Mouse (Mus musculus) kidney, postnatal 0 days (tissue): ENCODE measurements around the gene Gm15130. TPM values are rescaled to one million over a fixed set of nuclear protein-coding genes. Genes with fewer than 3 reads are reported as not detected.

Source experiments
- ATAC-seq: fragments of 200-750 bp; cut with Nextera tagmentation; replicated peaks from 2 replicates; pipeline ENCODE4 v1.8.0; 2017; ENCODE audit warnings: low read depth, moderate number of reproducible peaks, moderate TSS enrichment, moderate library complexity; ENCODE audit not compliant: low FRiP score
- DNase-seq: peaks from one replicate; pipeline ENCODE4 v3.0.0-alpha.2; 2016; ENCODE audit warnings: low spot score
- H3K27ac ChIP-seq: fragments of 300-500 bp; sonication (generic); 2 replicates; pipeline ENCODE4 v1.5.1; 2014; ENCODE audit warnings: mild to moderate bottlenecking
- H3K27me3 ChIP-seq: fragments of 300-500 bp; sonication (generic); 2 replicates; pipeline ENCODE4 v1.6.1; 2014; ENCODE audit warnings: low read length, mixed read lengths; ENCODE audit not compliant: insufficient read depth
- H3K36me3 ChIP-seq: fragments of 300-500 bp; sonication (generic); 2 replicates; pipeline ENCODE4 v1.6.1; 2014; ENCODE audit warnings: low read length, mixed read lengths; ENCODE audit not compliant: insufficient read depth
- H3K4me1 ChIP-seq: fragments of 300-500 bp; sonication (generic); replicated peaks from 2 replicates; pipeline ENCODE4 v1.6.1; 2014; ENCODE audit warnings: antibody characterized with exemption, low read length, mixed read lengths; ENCODE audit not compliant: insufficient read depth
- H3K4me2 ChIP-seq: fragments of 300-500 bp; sonication (generic); 2 replicates; pipeline ENCODE4 v1.6.1; 2014; ENCODE audit warnings: mild to moderate bottlenecking, low read length, moderate library complexity, mixed read lengths
- H3K4me3 ChIP-seq: fragments of 300-500 bp; sonication (generic); replicated peaks from 2 replicates; pipeline ENCODE4 v1.5.1; 2014; ENCODE audit warnings: low read depth, low read length
- H3K9ac ChIP-seq: fragments of 300-500 bp; sonication (generic); 2 replicates; pipeline ENCODE4 v1.6.1; 2014; ENCODE audit warnings: low read depth, low read length
- H3K9me3 ChIP-seq: fragments of 300-500 bp; sonication (generic); replicated peaks from 2 replicates; pipeline ENCODE4 v1.6.1; 2016; ENCODE audit warnings: low read length, inconsistent platforms, mixed read lengths
- CTCF ChIP-seq: IDR thresholded peaks from 2 replicates; pipeline ENCODE4 v1.5.1; 2016; ENCODE audit warnings: antibody characterized with exemption, low read depth, mild to moderate bottlenecking, moderate library complexity
- WGBS: fragments of 180-500 bp; shearing (Covaris S2); extraction: QIAGEN DNeasy Blood & Tissue Kit; methylation state at CpG from one replicate; pipeline ENCODE4 v1.1.7; 2014; 5-methylcytosine and 5-hydroxymethylcytosine counted together
- polyA plus RNA-seq: library from polyadenylated mRNA; unstranded; fragments of >200 nt; fragmentation: Nextera tagmentation; extraction: Ambion mirVana; gene quantifications from 2 replicates; pipeline ENCODE4 v1.2.1, GENCODE M21; 2015

The Gm15130 gene
- polyA plus RNA-seq, result not detected in 2 replicates

DNA sequence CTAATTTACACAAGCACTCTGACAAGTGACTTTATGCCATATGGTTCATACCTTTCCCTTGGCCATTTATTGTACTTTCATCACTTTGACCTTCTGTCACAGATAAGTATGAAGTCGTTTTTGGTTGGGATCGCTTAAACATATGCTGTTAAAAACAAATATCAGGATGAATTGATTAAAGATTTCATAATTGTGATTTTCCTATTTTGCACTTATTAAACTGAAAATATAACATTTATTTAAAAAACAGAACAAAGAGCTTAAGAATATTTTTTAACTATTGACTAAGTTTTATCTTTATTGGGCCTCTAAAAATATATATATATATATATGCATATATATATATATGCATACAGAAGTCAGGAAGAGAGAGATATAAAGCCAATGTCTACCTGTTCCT is at the start of gene Gm15130:
Gene Gm15130 (minus strand): TSS at position 101 of the 400 bp plus-strand sequence.
- no peak for DNase-seq
- Histone ChIP-seq H3K36me3 (no peaks in the 10 kb centered on the region), H3K9me3 (no peaks in the 10 kb centered on the region), H3K27ac (no peak within 1 kb of the TSS), H3K4me1 (no peaks in the 10 kb centered on the region), H3K27me3 (no peaks in the 10 kb centered on the region), H3K9ac (no peak within 1 kb of the TSS), H3K4me2 (no peak within 1 kb of the TSS), H3K4me3 (no peak within 1 kb of the TSS)
- WGBS, result 72% methylated on average over 2 of the region's 2 CpGs
- no peak for TF ChIP-seq CTCF
- ATAC-seq, result no peak

DNA sequence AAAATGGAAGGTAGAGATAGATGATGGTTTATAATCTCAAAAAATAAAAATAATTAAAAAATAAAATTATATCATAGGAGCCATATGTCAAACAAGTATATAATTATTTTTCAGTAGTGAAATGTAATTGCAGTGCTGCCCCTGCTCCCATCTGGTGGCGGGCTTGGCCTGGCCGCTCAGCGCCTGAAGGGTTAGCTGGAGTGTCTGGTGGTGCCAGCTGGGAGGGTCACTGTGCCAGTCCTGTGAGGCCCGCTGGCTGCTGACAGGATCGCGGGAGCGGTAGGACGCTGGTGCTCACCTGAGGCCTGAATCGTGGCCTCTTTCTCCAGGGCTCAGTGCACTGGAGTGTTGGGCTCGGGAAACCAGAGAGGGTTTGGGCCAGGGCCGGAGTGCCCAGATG is 29.3 kb upstream of the Gm15130 start:
- no peak overlapping the region for H3K4me2 ChIP-seq
- no peaks in the 10 kb centered on the region for H3K27me3 ChIP-seq
- no peaks in the 10 kb centered on the region for H3K4me1 ChIP-seq
- DNase-seq, result no peak
- H3K4me3 ChIP-seq, result no peak overlapping the region
- TF ChIP-seq CTCF, result no peak
- H3K36me3 ChIP-seq, result no peaks in the 10 kb centered on the region
- ATAC-seq, result no peak
- no peak overlapping the region for H3K9ac ChIP-seq
- WGBS, result 93% methylated on average over 11 of the region's 11 CpGs
- no peak overlapping the region for H3K27ac ChIP-seq
- no peaks in the 10 kb centered on the region for H3K9me3 ChIP-seq

DNA sequence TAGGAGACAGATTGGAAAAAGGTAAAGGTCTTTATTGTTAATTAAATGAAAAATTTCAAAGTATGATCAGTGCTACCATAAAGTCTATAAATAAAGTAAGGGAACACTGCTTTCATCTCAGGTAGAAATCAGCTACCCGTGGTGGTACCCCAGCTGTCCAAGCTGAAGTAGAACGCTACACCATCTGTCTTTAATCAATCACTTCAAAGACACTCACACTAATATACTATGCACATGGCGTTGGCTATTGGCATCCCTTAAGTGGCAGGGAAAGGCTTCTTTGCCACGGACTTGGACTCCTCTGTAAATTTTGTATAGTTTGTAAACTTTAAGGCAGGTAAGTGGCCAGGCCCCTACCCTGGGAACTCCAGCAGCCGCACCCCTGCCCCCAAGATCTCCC is 17.0 kb downstream of the Gm15130 start:
- no peak for TF ChIP-seq CTCF
- Histone ChIP-seq H3K27ac (no peak overlapping the region), H3K36me3 (no peaks in the 10 kb centered on the region), H3K4me3 (no peak overlapping the region), H3K4me2 (no peak overlapping the region), H3K27me3 (no peaks in the 10 kb centered on the region), H3K4me1 (no peaks in the 10 kb centered on the region), H3K9me3 (no peaks in the 10 kb centered on the region), H3K9ac (no peak overlapping the region)
- DNase-seq (no peak), ATAC-seq (no peak)
- WGBS, result 62% methylated on average over 5 of the region's 5 CpGs

DNA sequence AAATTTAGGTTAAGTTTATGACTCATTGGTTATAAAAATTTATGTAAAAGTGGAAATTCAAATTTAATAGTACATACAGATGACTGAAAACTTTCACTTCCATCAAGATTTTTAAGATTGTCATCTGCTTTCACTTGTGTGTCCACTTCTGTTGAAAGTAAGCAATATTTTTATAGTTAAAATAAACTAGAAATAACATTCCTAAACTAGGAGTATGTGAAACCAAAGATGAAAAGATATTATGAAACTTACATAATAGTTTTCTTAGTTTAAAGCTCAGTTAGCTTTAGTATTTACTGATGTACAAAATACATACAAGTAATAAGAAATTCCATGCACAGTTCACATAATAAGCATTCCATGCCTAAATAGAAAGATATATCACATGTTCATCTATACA is 46.9 kb downstream of the Gm15130 start, which contains the start of gene Gm13941:
Gene Gm13941 (minus strand): TSS at position 101 of the 400 bp plus-strand sequence.
- TF ChIP-seq CTCF, result no peak
- H3K9ac ChIP-seq, result no peak within 1 kb of the TSS
- no peak within 1 kb of the TSS for H3K4me3 ChIP-seq
- no peaks in the 10 kb centered on the region for H3K27me3 ChIP-seq
- H3K4me2 ChIP-seq, result no peak within 1 kb of the TSS
- H3K9me3 ChIP-seq, result no peaks in the 10 kb centered on the region
- DNase-seq (no peak), ATAC-seq (no peak)
- no peak within 1 kb of the TSS for H3K27ac ChIP-seq
- no peaks in the 10 kb centered on the region for H3K36me3 ChIP-seq
- no peaks in the 10 kb centered on the region for H3K4me1 ChIP-seq

Other genes with a start within 250 kb of the Gm15130 start
- gene Ano3, start 202.0 kb downstream of the Gm15130 start, polyA plus RNA-seq, result 0.50 and 0.57 TPM in 2 replicates
- gene Gm13941, start 47.0 kb downstream of the Gm15130 start, polyA plus RNA-seq, result not detected in 2 replicates
- not detected in 2 replicates for gene 4930430A15Rik, start 76.7 kb upstream of the Gm15130 start, polyA plus RNA-seq
- not detected in 2 replicates for gene Olfr1275, start 82.3 kb upstream of the Gm15130 start, polyA plus RNA-seq
- gene Olfr1276, start 101.6 kb upstream of the Gm15130 start, polyA plus RNA-seq, result not detected in 2 replicates
- not detected in 2 replicates for gene Olfr1277, start 121.2 kb upstream of the Gm15130 start, polyA plus RNA-seq
- gene Olfr1278, start 137.2 kb upstream of the Gm15130 start, polyA plus RNA-seq, result not detected in 2 replicates
- not detected in 2 replicates for gene Olfr1279, start 147.7 kb upstream of the Gm15130 start, polyA plus RNA-seq
- not detected in 2 replicates for gene Olfr1280, start 161.1 kb upstream of the Gm15130 start, polyA plus RNA-seq
- not detected in 2 replicates for gene Olfr1281, start 173.6 kb upstream of the Gm15130 start, polyA plus RNA-seq
- gene Olfr1282, start 183.1 kb upstream of the Gm15130 start, polyA plus RNA-seq, result not detected in 2 replicates
- not detected in 2 replicates for gene Olfr1283, start 213.9 kb upstream of the Gm15130 start, polyA plus RNA-seq
- not detected in 2 replicates for gene Olfr1284, start 222.6 kb upstream of the Gm15130 start, polyA plus RNA-seq